15 mouse cellular contexts compared by ENCODE assay signal in genomic region chr7:35122401-35123320, GRCm38 (mm10). TPM values are rescaled to one million over a fixed set of nuclear protein-coding genes. Genes with fewer than 3 reads are reported as not detected.
DNase-seq lines count a peak whose midpoint lies in the region; ATAC-seq and TF ChIP-seq lines count a peak whose summit lies in the region.
"Had no signal": no experiment of that assay in that cellular context is flagged by ENCODE, and none has a peak within 500 bp of the region (broad histone marks: within the 10 kb centered on the region; RNA-seq: fewer than 3 reads in every experiment).

No protein-coding gene starts in this region.

- DNase-seq in lung, postnatal 0 days (ENCODE audit: low spot score) = no peak
- DNase-seq in lung, postnatal 36 days = no peak
- no peak for DNase-seq in frontal cortex, postnatal 14 days (ENCODE audit: low spot score in 2 of 2)
- DNase-seq in midbrain, embryonic 14.5 days = no peak
- DNase-seq: B cell, adult 2 months; cerebellum, adult 11-12 months; heart, adult 18-20 months; right cerebral cortex, adult 18-20 months; thymus, adult 2 months had no signal

- no peak for TF ChIP-seq CTCF in lung, postnatal 0 days (IDR thresholded peaks at IDR 0.05)

- 0 out of 2 replicates have a peak overlapping the region, but pooled peaks have one; percentile 21 for H3K27ac ChIP-seq in lung, postnatal 0 days (ENCODE audit: low read length)
- peak overlapping the region; percentile 13 for H3K27ac ChIP-seq in limb, embryonic 15.5 days
- peak overlapping the region; percentile 61; the same call in 1 of the 2 replicates for H3K27ac ChIP-seq in stomach, embryonic 15.5 days
- no peak overlapping the region for H3K27ac ChIP-seq in midbrain, embryonic 14.5 days (replicated peaks; ENCODE audit: low read depth, low read length)
- H3K27ac ChIP-seq: hindbrain, embryonic 13.5 days; midbrain, embryonic 10.5 days had no signal

- H3K4me2 ChIP-seq in lung, postnatal 0 days (replicated peaks; ENCODE audit: low read depth, low read length) = peak overlapping the region; percentile 95
- H3K4me2 ChIP-seq in limb, embryonic 15.5 days = peak overlapping the region; percentile 26
- peak overlapping the region; percentile 98; the same call in 1 of the 2 replicates for H3K4me2 ChIP-seq in stomach, embryonic 15.5 days
- H3K4me2 ChIP-seq in midbrain, embryonic 14.5 days (ENCODE audit: low read length) = no peak overlapping the region
- H3K4me2 ChIP-seq: hindbrain, embryonic 13.5 days had no signal

- peaks cover 3% of the 10 kb centered on the region; the same call in 1 of the 2 replicates for H3K9me3 ChIP-seq in erythroblast, embryonic 14.5 days (ENCODE audit: control insufficient read depth, low read length)
- H3K9me3 ChIP-seq in lung, postnatal 0 days (ENCODE audit: low read length) = no peaks in the 10 kb centered on the region
- no peaks in the 10 kb centered on the region for H3K9me3 ChIP-seq in limb, embryonic 15.5 days
- no peaks in the 10 kb centered on the region for H3K9me3 ChIP-seq in stomach, embryonic 15.5 days
- no peaks in the 10 kb centered on the region for H3K9me3 ChIP-seq in midbrain, embryonic 14.5 days (ENCODE audit: control insufficient read depth, low read length)
- H3K9me3 ChIP-seq: hindbrain, embryonic 13.5 days; midbrain, embryonic 10.5 days had no signal

- peak overlapping the region; percentile 10 for H3K4me3 ChIP-seq in erythroblast, embryonic 14.5 days (replicated peaks)
- H3K4me3 ChIP-seq in lung, postnatal 0 days (ENCODE audit: low read depth, low read length) = peak overlapping the region; percentile 75; the same call in 1 of the 2 replicates
- peak overlapping the region; percentile 58 for H3K4me3 ChIP-seq in limb, embryonic 15.5 days
- no peak overlapping the region for H3K4me3 ChIP-seq in stomach, embryonic 15.5 days (replicated peaks)
- H3K4me3 ChIP-seq in midbrain, embryonic 14.5 days (replicated peaks; ENCODE audit: low read depth, low read length) = no peak overlapping the region
- H3K4me3 ChIP-seq: hindbrain, embryonic 13.5 days; midbrain, embryonic 10.5 days had no signal

- H3K4me1 ChIP-seq in erythroblast, embryonic 14.5 days (ENCODE audit: control insufficient read depth) = no peaks in the 10 kb centered on the region
- H3K4me1 ChIP-seq in lung, postnatal 0 days (ENCODE audit: insufficient read depth, low read depth, low read length) = no peaks in the 10 kb centered on the region; the same call in 1 of the 2 replicates
- H3K4me1 ChIP-seq in limb, embryonic 15.5 days = peaks cover 35% of the 10 kb centered on the region
- peaks cover 30% of the 10 kb centered on the region for H3K4me1 ChIP-seq in stomach, embryonic 15.5 days
- peaks cover 18% of the 10 kb centered on the region; the same call in 1 of the 2 replicates for H3K4me1 ChIP-seq in midbrain, embryonic 14.5 days (ENCODE audit: control insufficient read depth, insufficient read depth, low read length)

- peaks cover 46% of the 10 kb centered on the region for H3K27me3 ChIP-seq in erythroblast, embryonic 14.5 days (ENCODE audit: control insufficient read depth)
- H3K27me3 ChIP-seq in lung, postnatal 0 days (replicated peaks; ENCODE audit: insufficient read depth, low read length) = no peaks in the 10 kb centered on the region
- peaks cover 57% of the 10 kb centered on the region for H3K27me3 ChIP-seq in limb, embryonic 15.5 days
- peaks cover 33% of the 10 kb centered on the region for H3K27me3 ChIP-seq in stomach, embryonic 15.5 days (replicated peaks)
- H3K27me3 ChIP-seq in midbrain, embryonic 14.5 days (ENCODE audit: control insufficient read depth, insufficient read depth, low read length) = peaks cover 42% of the 10 kb centered on the region

- ATAC-seq in erythroblast, adult 5-6 weeks (replicated peaks; ENCODE audit: low FRiP score, poor library complexity, severe bottlenecking) = no peak
- no peak for ATAC-seq in lung, postnatal 0 days
- no peak for ATAC-seq in limb, embryonic 15.5 days (ENCODE audit: insufficient number of reproducible peaks, low FRiP score, low TSS enrichment, low read depth)
- no peak for ATAC-seq in stomach, embryonic 15.5 days (ENCODE audit: insufficient read depth, low FRiP score, low read depth)
- no peak for ATAC-seq in midbrain, embryonic 14.5 days (ENCODE audit: low FRiP score, low TSS enrichment)

- 58% methylated on average over 10 of the region's 10 CpGs for WGBS in lung, postnatal 0 days
- 57% methylated on average over 10 of the region's 10 CpGs for WGBS in limb, embryonic 15.5 days
- 64% methylated on average over 10 of the region's 10 CpGs for WGBS in stomach, embryonic 15.5 days
- 64% methylated on average over 10 of the region's 10 CpGs for WGBS in midbrain, embryonic 14.5 days

- H3K36me3 ChIP-seq in erythroblast, embryonic 14.5 days (ENCODE audit: control insufficient read depth) = peaks cover 3% of the 10 kb centered on the region; the same call in 1 of the 2 replicates
- H3K36me3 ChIP-seq in lung, postnatal 0 days (ENCODE audit: insufficient read depth, low read length) = no peaks in the 10 kb centered on the region
- H3K36me3 ChIP-seq in limb, embryonic 15.5 days = no peaks in the 10 kb centered on the region
- no peaks in the 10 kb centered on the region for H3K36me3 ChIP-seq in stomach, embryonic 15.5 days
- no peaks in the 10 kb centered on the region for H3K36me3 ChIP-seq in midbrain, embryonic 14.5 days (ENCODE audit: control insufficient read depth, insufficient read depth, low read length)
- H3K36me3 ChIP-seq: hindbrain, embryonic 13.5 days; midbrain, embryonic 10.5 days had no signal

- H3K9ac ChIP-seq in lung, postnatal 0 days (replicated peaks; ENCODE audit: low read depth) = 0 out of 2 replicates have a peak overlapping the region, but pooled peaks have one; percentile 2
- no peak overlapping the region for H3K9ac ChIP-seq in limb, embryonic 15.5 days
- H3K9ac ChIP-seq in stomach, embryonic 15.5 days = no peak overlapping the region
- H3K9ac ChIP-seq in midbrain, embryonic 14.5 days (replicated peaks; ENCODE audit: low read length) = no peak overlapping the region
- H3K9ac ChIP-seq: hindbrain, embryonic 13.5 days had no signal

- TF ChIP-seq EP300 in lung, postnatal 0 days (IDR thresholded peaks at IDR 0.05) = no peak

RNA-seq across cellular contexts. Expression of gene Cebpa, which starts 3.6 kb away (rescaled TPM):
- 0.25 and 0.30 TPM in 2 replicates for polyA plus RNA-seq in erythroblast, embryonic 14.5 days (2012)
- total RNA-seq in erythroblast, adult 5-6 weeks (2015; ENCODE audit: low replicate concordance) = 11.5 and 20.9 TPM in 2 replicates
- 3.5 and 5.7 TPM in 2 replicates for total RNA-seq in erythroblast, adult 5-6 weeks (2017; ENCODE audit: low replicate concordance)
- 28.9 and 29.8 TPM in 2 replicates for polyA plus RNA-seq in lung, postnatal 0 days (2015; fragmentation: Nextera tagmentation; extraction: Ambion mirVana)
- polyA plus RNA-seq in limb, embryonic 15.5 days (2015; fragmentation: Nextera tagmentation; extraction: Ambion mirVana) = 13.6 and 16.5 TPM in 2 replicates
- 6.6 and 7.0 TPM in 2 replicates for polyA plus RNA-seq in stomach, embryonic 15.5 days (2015; fragmentation: Nextera tagmentation; extraction: Ambion mirVana)
- 0.61 and 0.88 TPM in 2 replicates for polyA plus RNA-seq in midbrain, embryonic 14.5 days (2014; fragmentation: Nextera tagmentation; extraction: Ambion mirVana)

Comparison
In these comparisons a context has a peak if more than half of its experiments do, and no peak if none do; other contexts are left out.
1. H3K4me3 ChIP-seq: peak in erythroblast, embryonic 14.5 days (single experiment), lung, postnatal 0 days (single experiment) and limb, embryonic 15.5 days (single experiment); none in stomach, embryonic 15.5 days (single experiment) and midbrain, embryonic 14.5 days (single experiment).